In the genomic region with DNA sequence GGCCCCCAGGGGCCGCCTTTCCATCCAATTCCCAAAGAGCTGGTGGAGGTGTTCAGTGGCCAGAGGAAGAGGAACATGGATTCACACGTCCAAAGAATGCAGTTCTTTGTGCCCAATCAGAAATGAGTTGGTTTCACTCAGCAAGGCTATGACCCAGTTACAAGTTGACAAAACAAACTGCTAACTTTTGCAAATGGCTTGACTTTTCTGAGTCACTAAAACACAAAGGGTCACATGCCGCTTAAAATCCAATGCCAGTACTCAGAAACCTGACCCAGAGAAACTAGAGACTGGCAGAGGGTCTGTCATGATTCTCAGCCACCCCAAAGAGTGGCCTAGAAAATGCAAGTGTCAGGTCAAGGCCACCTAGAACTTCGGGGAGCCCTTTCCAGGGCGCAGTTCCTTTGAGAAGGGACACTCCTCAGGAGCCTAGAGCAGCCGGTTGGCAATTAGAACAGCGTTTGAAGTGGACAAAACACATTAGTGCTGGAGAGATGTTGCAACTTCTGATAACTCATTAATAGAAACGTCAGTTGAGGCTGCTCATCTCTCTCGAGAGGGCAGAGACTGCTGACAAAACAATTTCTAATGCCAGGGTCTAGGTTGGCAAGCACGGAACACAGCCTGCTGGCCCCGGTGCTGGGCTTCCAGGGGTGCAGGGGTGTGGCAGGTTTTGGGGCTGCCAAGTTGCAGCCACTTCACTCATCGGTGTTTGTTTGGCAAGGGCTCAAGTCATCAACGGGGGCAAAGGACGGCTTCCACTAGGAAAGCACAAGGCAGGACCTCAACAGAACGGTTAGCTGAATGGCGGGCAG, we compare ENCODE assay signal across 14 mouse cellular contexts.
DNase-seq lines count a peak whose midpoint lies in the region; ATAC-seq and TF ChIP-seq lines count a peak whose summit lies in the region.
"Had no signal": no experiment of that assay in that cellular context is flagged by ENCODE, and none has a peak within 500 bp of the region (broad histone marks: within the 10 kb centered on the region; RNA-seq: fewer than 3 reads in every experiment).

No protein-coding gene starts in this region.

- H3K4me3 ChIP-seq in heart, adult 2 months, result no peak overlapping the region
- 0 out of 2 replicates have a peak overlapping the region, but pooled peaks have one; percentile 8 for H3K4me3 ChIP-seq in liver, embryonic 15.5 days (replicated peaks)
- H3K4me3 ChIP-seq in liver, embryonic 11.5 days (ENCODE audit: low read depth, low read length), result no peak overlapping the region
- no peak overlapping the region for H3K4me3 ChIP-seq in small intestine, adult 2 months (ENCODE audit: low read depth, low read length)
- H3K4me3 ChIP-seq: embryonic facial prominence, embryonic 12.5 days; forebrain, embryonic 13.5 days; neural tube, embryonic 15.5 days had no signal

- 51% methylated on average over 16 of the region's 16 CpGs for WGBS in heart, adult 2 months
- whole genome bisulfite sequencing in liver, embryonic 15.5 days (ENCODE audit: insufficient replicate concordance), result 68% methylated on average over 16 of the region's 16 CpGs
- WGBS in liver, embryonic 11.5 days, result 75% methylated on average over 16 of the region's 16 CpGs
- WGBS in small intestine, adult 2 months, result 30% methylated on average over 16 of the region's 16 CpGs

- no peak overlapping the region for H3K27ac ChIP-seq in heart, adult 2 months
- 0 out of 2 replicates have a peak overlapping the region, but pooled peaks have one; percentile 2 for H3K27ac ChIP-seq in liver, embryonic 15.5 days (replicated peaks)
- no peak overlapping the region for H3K27ac ChIP-seq in liver, embryonic 11.5 days (ENCODE audit: low read depth, low read length)
- H3K27ac ChIP-seq in small intestine, adult 2 months (ENCODE audit: insufficient read depth, low read depth, low read length), result 0 out of 2 replicates have a peak overlapping the region, but pooled peaks have one; percentile 24
- H3K27ac ChIP-seq: embryonic facial prominence, embryonic 12.5 days; forebrain, embryonic 13.5 days; macrophage; neural tube, embryonic 15.5 days had no signal

- H3K4me1 ChIP-seq in heart, adult 2 months (ENCODE audit: control insufficient read depth, insufficient read depth, low read length), result peaks cover 5% of the 10 kb centered on the region
- peaks cover 26% of the 10 kb centered on the region for H3K4me1 ChIP-seq in liver, embryonic 15.5 days (replicated peaks)
- no peaks in the 10 kb centered on the region for H3K4me1 ChIP-seq in liver, embryonic 11.5 days (replicated peaks; ENCODE audit: control insufficient read depth, insufficient read depth, low read length)
- peaks cover 15% of the 10 kb centered on the region for H3K4me1 ChIP-seq in small intestine, adult 2 months (ENCODE audit: control insufficient read depth, insufficient read depth, insufficient read length, low read length)
- H3K4me1 ChIP-seq: embryonic facial prominence, embryonic 12.5 days; forebrain, embryonic 13.5 days; neural tube, embryonic 15.5 days had no signal

- peak overlapping the region; percentile 29; the same call in 1 of the 2 replicates for H3K4me2 ChIP-seq in liver, embryonic 15.5 days
- H3K4me2 ChIP-seq in liver, embryonic 11.5 days, result no peak overlapping the region
- H3K4me2 ChIP-seq: embryonic facial prominence, embryonic 12.5 days; forebrain, embryonic 13.5 days; neural tube, embryonic 15.5 days had no signal

- intact Hi-C loops in heart, adult 2 months (cut with DNase I), result loop anchor here (2.0 kb wide), 1 partner anchor 145 kb away; no protein-coding TSS in a partner anchor
- intact Hi-C loops in heart, postnatal 36 days (cut with DNase I), result loop anchor here (2.0 kb wide), 1 partner anchor 145 kb away; no protein-coding TSS in a partner anchor

- peak in 1 of 2 experiments; percentile 23 for DNase-seq in heart, adult 2 months
- DNase-seq in heart, postnatal 36 days, result no peak
- no peak for DNase-seq in liver, embryonic 11.5 days (ENCODE audit: low spot score)
- no peak for DNase-seq in thymus, postnatal 4 days
- DNase-seq: cerebellum, adult 8-10 months; right cerebral cortex, postnatal 14 days had no signal

- no peak for TF ChIP-seq POLR2A in heart, adult 2 months (IDR thresholded peaks at IDR 0.05; ENCODE audit: insufficient read depth, low read depth, low read length)
- TF ChIP-seq POLR2A in small intestine, adult 2 months (IDR thresholded peaks at IDR 0.05; ENCODE audit: low read depth, low read length), result no peak

- H3K36me3 ChIP-seq in heart, adult 2 months (ENCODE audit: control insufficient read depth, insufficient read depth, low read length), result no peaks in the 10 kb centered on the region
- peaks cover 16% of the 10 kb centered on the region for H3K36me3 ChIP-seq in liver, embryonic 15.5 days (replicated peaks)
- H3K36me3 ChIP-seq in liver, embryonic 11.5 days (ENCODE audit: control insufficient read depth, insufficient read depth, low read length), result no peaks in the 10 kb centered on the region; the same call in 1 of the 2 replicates
- H3K36me3 ChIP-seq in small intestine, adult 2 months (ENCODE audit: control insufficient read depth, insufficient read depth, low read length), result peaks cover 5% of the 10 kb centered on the region; the same call in 1 of the 2 replicates

- TF ChIP-seq EP300 in heart, adult 2 months (IDR thresholded peaks at IDR 0.05; ENCODE audit: insufficient read depth, low read depth, low read length), result 0 out of 2 replicates have a peak, but pooled peaks have one; percentile 24

- no peak for TF ChIP-seq CTCF in heart, adult 2 months (IDR thresholded peaks at IDR 0.05)
- TF ChIP-seq CTCF in small intestine, adult 2 months (IDR thresholded peaks at IDR 0.05; ENCODE audit: extremely low read depth, insufficient read length, insufficient replicate concordance, low read depth, low read length), result no peak

- H3K79me2 ChIP-seq in heart, adult 2 months (replicated peaks; ENCODE audit: control insufficient read depth, insufficient read depth, low read length), result no peaks in the 10 kb centered on the region

- peak; percentile 30; the same call in 1 of the 2 replicates for ATAC-seq in liver, embryonic 15.5 days (ENCODE audit: insufficient read depth)
- ATAC-seq in liver, embryonic 11.5 days (replicated peaks; ENCODE audit: low FRiP score), result no peak
- ATAC-seq in erythroblast, adult 5-6 weeks (replicated peaks; ENCODE audit: low FRiP score, poor library complexity, severe bottlenecking), result peak; percentile 28; the same call in 1 of the 2 replicates

- H3K27me3 ChIP-seq in heart, adult 2 months (ENCODE audit: control insufficient read depth, insufficient read depth, low read length), result no peaks in the 10 kb centered on the region
- H3K27me3 ChIP-seq in liver, embryonic 15.5 days, result no peaks in the 10 kb centered on the region
- no peaks in the 10 kb centered on the region for H3K27me3 ChIP-seq in liver, embryonic 11.5 days (replicated peaks; ENCODE audit: control insufficient read depth, insufficient read depth, low read length)
- H3K27me3 ChIP-seq in small intestine, adult 2 months (ENCODE audit: control insufficient read depth, insufficient read depth, low read length), result no peaks in the 10 kb centered on the region
- H3K27me3 ChIP-seq: CH12.LX; embryonic facial prominence, embryonic 12.5 days; forebrain, embryonic 13.5 days; neural tube, embryonic 15.5 days had no signal

- no peak overlapping the region for H3K9ac ChIP-seq in heart, adult 2 months (ENCODE audit: low read depth, low read length)
- no peak overlapping the region for H3K9ac ChIP-seq in liver, embryonic 15.5 days
- H3K9ac ChIP-seq in liver, embryonic 11.5 days (ENCODE audit: low read depth, low read length), result no peak overlapping the region
- H3K9ac ChIP-seq: embryonic facial prominence, embryonic 12.5 days; forebrain, embryonic 13.5 days; neural tube, embryonic 15.5 days had no signal

- H3K9me3 ChIP-seq in liver, embryonic 15.5 days (replicated peaks), result no peaks in the 10 kb centered on the region
- no peaks in the 10 kb centered on the region for H3K9me3 ChIP-seq in liver, embryonic 11.5 days (ENCODE audit: control insufficient read depth, low read length)
- H3K9me3 ChIP-seq: embryonic facial prominence, embryonic 12.5 days; forebrain, embryonic 13.5 days; neural tube, embryonic 15.5 days had no signal

Comparison
In these comparisons a context has a peak if more than half of its experiments do, and no peak if none do; other contexts are left out.
1. H3K27ac ChIP-seq: peak in liver, embryonic 15.5 days (single experiment) and small intestine, adult 2 months (single experiment); none in heart, adult 2 months (single experiment) and liver, embryonic 11.5 days (single experiment).